Mouse (Mus musculus) adrenal gland, adult 8-10 months (tissue): Measurements from ENCODE around the gene Epb41l4b. TPM values are rescaled to one million over a fixed set of nuclear protein-coding genes. Genes with fewer than 3 reads are reported as not detected.

Experiments used
- DNase-seq: peaks from one replicate; pipeline ENCODE4 v3.0.0; 2022
- total RNA-seq, 4 experiments: library from RNA; stranded (reverse); gene quantifications; 2 replicates each; pipeline ENCODE4 v1.2.4; 2022

Gene Epb41l4b
- total RNA-seq, 4 experiments from 2014 or later: 1.9 to 3.5 (median 2.6) TPM

GRCm38 (mm10) chr4:57153068-57153835 lies 10.0 kb upstream of the Epb41l4b start:
- no peak for DNase-seq

GRCm38 (mm10) chr4:57148182-57148581 lies 4.9 kb upstream of the Epb41l4b start:
- no peak for DNase-seq

- no peak for DNase-seq
Observed at GRCm38 (mm10) chr4:57142374-57143025, 737 bp downstream of the Epb41l4b start.

- DNase-seq: no peak
Observed at GRCm38 (mm10) chr4:57141908-57142361, 1.3 kb downstream of the Epb41l4b start.

GRCm38 (mm10) chr4:57140992-57141717 lies 2.1 kb downstream of the Epb41l4b start:
- no peak for DNase-seq

GRCm38 (mm10) chr4:57140200-57140799 lies 2.9 kb downstream of the Epb41l4b start:
- DNase-seq: no peak

- no peak for DNase-seq
Observed at GRCm38 (mm10) chr4:57139433-57139832, 3.8 kb downstream of the Epb41l4b start.

GRCm38 (mm10) chr4:57138093-57138440 lies 5.2 kb downstream of the Epb41l4b start:
- no peak for DNase-seq

GRCm38 (mm10) chr4:57137371-57138092 lies 5.7 kb downstream of the Epb41l4b start:
- no peak for DNase-seq

GRCm38 (mm10) chr4:57135431-57135830 lies 7.8 kb downstream of the Epb41l4b start:
- no peak for DNase-seq

GRCm38 (mm10) chr4:57134554-57134953 lies 8.7 kb downstream of the Epb41l4b start:
- no peak for DNase-seq

- DNase-seq: no peak
Observed at GRCm38 (mm10) chr4:57131839-57132238, 11.4 kb downstream of the Epb41l4b start.

GRCm38 (mm10) chr4:57129718-57130515 lies 13.3 kb downstream of the Epb41l4b start:
- no peak for DNase-seq

GRCm38 (mm10) chr4:57123003-57123402 lies 20.2 kb downstream of the Epb41l4b start:
- DNase-seq: no peak

GRCm38 (mm10) chr4:57122166-57122565 lies 21.1 kb downstream of the Epb41l4b start:
- DNase-seq: no peak

GRCm38 (mm10) chr4:57120563-57120962 lies 22.7 kb downstream of the Epb41l4b start:
- no peak for DNase-seq

- DNase-seq: no peak
Observed at GRCm38 (mm10) chr4:57119976-57120375, 23.3 kb downstream of the Epb41l4b start.

- no peak for DNase-seq
Observed at GRCm38 (mm10) chr4:57118883-57119282, 24.4 kb downstream of the Epb41l4b start.

- DNase-seq: no peak
Observed at GRCm38 (mm10) chr4:57116278-57116677, 27.0 kb downstream of the Epb41l4b start.

GRCm38 (mm10) chr4:57114617-57115592 lies 28.3 kb downstream of the Epb41l4b start:
- no peak for DNase-seq
